Mouse (Mus musculus): ENCODE data around the gene Il17c. TPM values are rescaled to one million over a fixed set of nuclear protein-coding genes. Genes with fewer than 3 reads are reported as not detected.

Gene Il17c
- polyA plus RNA-seq, 1 experiment from 2014 or later: not detected

DNA sequence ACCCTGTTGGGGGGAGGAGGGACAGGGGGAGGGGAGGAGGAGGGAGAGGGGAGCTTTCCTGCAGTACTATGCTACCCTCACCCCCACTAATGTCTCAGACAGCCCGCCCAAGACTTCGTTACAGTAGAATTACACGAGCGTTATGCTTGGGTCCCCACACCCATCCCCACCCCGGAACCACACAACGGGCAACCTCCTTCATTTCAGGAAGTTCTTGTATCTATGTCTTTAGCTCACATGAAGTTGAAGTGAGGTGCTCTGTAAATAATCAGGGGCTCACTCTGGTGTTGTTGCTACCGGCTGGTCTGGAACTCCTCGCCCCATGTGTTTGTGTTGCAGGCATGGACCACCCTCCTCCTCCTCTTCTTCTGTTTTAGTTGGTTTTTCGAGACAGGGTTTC lies 6.3 kb downstream of the Il17c start:
- Histone ChIP-seq H3K27me3 (ENCODE audit: insufficient read depth, low read length) (no peaks in the 10 kb centered on the region), H3K4me2 (replicated peaks; ENCODE audit: low read depth, low read length) (no peak overlapping the region), H3K36me3 (ENCODE audit: insufficient read depth, low read length) (peaks cover 7% of the 10 kb centered on the region; the same call in 1 of the 2 replicates), H3K9ac (replicated peaks; ENCODE audit: low read length) (no peak overlapping the region), H3K4me3 (ENCODE audit: low read length) (no peak overlapping the region), H3K4me1 (ENCODE audit: insufficient read depth, low read length) (peaks cover 41% of the 10 kb centered on the region), H3K27ac (ENCODE audit: low read length) (no peak overlapping the region), H3K9me3 (ENCODE audit: low read length) (no peaks in the 10 kb centered on the region)
- WGBS: 84% methylated on average over 9 of the region's 9 CpGs
- ATAC-seq (ENCODE audit: low FRiP score, low TSS enrichment): no peak

- ATAC-seq (ENCODE audit: low FRiP score, low TSS enrichment): no peak
- Histone ChIP-seq H3K27me3 (ENCODE audit: insufficient read depth, low read length) (no peaks in the 10 kb centered on the region), H3K4me3 (ENCODE audit: low read length) (no peak overlapping the region), H3K36me3 (ENCODE audit: insufficient read depth, low read length) (peaks cover 9% of the 10 kb centered on the region; the same call in 1 of the 2 replicates), H3K9me3 (ENCODE audit: low read length) (no peaks in the 10 kb centered on the region), H3K27ac (ENCODE audit: low read length) (peak overlapping the region; percentile 83), H3K4me1 (ENCODE audit: insufficient read depth, low read length) (peaks cover 30% of the 10 kb centered on the region), H3K9ac (replicated peaks; ENCODE audit: low read length) (peak overlapping the region; percentile 5; the same call in 1 of the 2 replicates), H3K4me2 (replicated peaks; ENCODE audit: low read depth, low read length) (peak overlapping the region; percentile 21)
- whole genome bisulfite sequencing: 68% methylated on average over 10 of the region's 10 CpGs
Observed at GRCm38 (mm10) chr8:122430058-122430636, 8.3 kb downstream of the Il17c start.

DNA sequence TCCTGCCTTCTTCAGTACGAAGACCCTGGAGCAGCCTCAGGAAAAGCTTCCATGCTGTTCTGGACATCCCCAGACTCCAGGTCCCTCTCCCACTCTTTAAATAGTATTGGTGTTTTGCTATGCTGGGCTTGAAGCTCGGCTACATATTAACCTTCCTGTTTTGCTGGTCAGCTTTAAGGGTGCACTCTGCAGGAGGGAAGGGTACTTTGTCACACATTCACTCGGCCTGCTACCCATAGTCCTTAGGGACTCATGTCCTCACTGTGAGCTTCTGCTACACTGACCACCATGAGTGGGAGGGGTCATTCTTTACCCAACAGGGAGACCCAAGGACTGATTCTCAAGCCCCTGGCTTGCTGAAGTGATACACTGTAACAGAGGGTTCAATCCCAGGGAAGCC lies 8.8 kb downstream of the Il17c start:
- H3K27ac ChIP-seq (ENCODE audit: low read length): peak overlapping the region; percentile 83
- H3K9ac ChIP-seq (replicated peaks; ENCODE audit: low read length): no peak overlapping the region
- H3K4me1 ChIP-seq (ENCODE audit: insufficient read depth, low read length): peaks cover 30% of the 10 kb centered on the region
- H3K27me3 ChIP-seq (ENCODE audit: insufficient read depth, low read length): no peaks in the 10 kb centered on the region
- WGBS: 63% methylated on average over 3 of the region's 3 CpGs
- H3K4me3 ChIP-seq (ENCODE audit: low read length): no peak overlapping the region
- H3K36me3 ChIP-seq (ENCODE audit: insufficient read depth, low read length): peaks cover 11% of the 10 kb centered on the region
- ATAC-seq (ENCODE audit: low FRiP score, low TSS enrichment): peak; percentile 77
- H3K9me3 ChIP-seq (ENCODE audit: low read length): no peaks in the 10 kb centered on the region
- peak overlapping the region; percentile 21 for H3K4me2 ChIP-seq (replicated peaks; ENCODE audit: low read depth, low read length)

DNA sequence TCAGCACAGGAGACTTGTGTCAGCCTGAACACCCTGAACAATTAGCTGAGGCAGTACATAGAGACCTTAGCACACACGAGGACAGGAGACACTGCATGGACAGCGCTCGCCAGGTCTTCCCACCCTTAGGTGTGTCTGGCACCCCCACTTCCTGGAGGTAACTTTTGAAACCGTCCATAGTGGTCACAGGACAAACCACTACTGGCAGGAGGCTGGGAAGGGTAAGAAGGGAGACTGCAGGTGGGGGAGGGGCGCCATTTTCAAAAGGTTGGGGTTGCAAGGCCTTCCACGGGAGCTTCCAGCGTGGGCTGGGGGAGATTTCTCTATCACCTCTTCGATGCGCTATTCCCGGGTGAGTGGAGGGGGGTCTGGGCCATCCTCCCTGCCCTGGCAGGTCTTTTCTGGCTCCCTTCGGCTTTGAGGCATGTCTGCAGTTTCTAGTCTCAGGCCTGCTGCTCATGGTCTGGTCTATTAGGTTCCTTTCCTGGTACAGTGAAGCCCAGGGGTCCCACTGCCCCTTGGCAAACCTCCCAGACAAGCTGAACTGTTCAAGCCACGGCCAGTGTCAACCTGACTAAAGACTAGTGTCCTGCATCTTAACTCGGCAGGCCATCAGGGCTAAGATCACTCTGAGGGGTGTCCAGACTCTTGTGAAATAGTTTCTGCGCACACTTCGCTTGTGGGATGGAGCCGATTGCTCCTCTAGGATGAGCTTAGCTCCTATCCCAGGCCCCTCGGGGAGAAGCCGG lies 10.0 kb downstream of the Il17c start:
- Histone ChIP-seq H3K4me1 (ENCODE audit: insufficient read depth, low read length) (peaks cover 30% of the 10 kb centered on the region), H3K9ac (replicated peaks; ENCODE audit: low read length) (peak overlapping the region; percentile 77), H3K27me3 (ENCODE audit: insufficient read depth, low read length) (no peaks in the 10 kb centered on the region), H3K4me3 (ENCODE audit: low read length) (peak overlapping the region; percentile 60), H3K36me3 (ENCODE audit: insufficient read depth, low read length) (peaks cover 13% of the 10 kb centered on the region), H3K27ac (ENCODE audit: low read length) (peak overlapping the region; percentile 79), H3K4me2 (replicated peaks; ENCODE audit: low read depth, low read length) (peak overlapping the region; percentile 87), H3K9me3 (ENCODE audit: low read length) (no peaks in the 10 kb centered on the region)
- 30% methylated on average over 18 of the region's 18 CpGs for WGBS
- ATAC-seq (ENCODE audit: low FRiP score, low TSS enrichment): no peak

DNA sequence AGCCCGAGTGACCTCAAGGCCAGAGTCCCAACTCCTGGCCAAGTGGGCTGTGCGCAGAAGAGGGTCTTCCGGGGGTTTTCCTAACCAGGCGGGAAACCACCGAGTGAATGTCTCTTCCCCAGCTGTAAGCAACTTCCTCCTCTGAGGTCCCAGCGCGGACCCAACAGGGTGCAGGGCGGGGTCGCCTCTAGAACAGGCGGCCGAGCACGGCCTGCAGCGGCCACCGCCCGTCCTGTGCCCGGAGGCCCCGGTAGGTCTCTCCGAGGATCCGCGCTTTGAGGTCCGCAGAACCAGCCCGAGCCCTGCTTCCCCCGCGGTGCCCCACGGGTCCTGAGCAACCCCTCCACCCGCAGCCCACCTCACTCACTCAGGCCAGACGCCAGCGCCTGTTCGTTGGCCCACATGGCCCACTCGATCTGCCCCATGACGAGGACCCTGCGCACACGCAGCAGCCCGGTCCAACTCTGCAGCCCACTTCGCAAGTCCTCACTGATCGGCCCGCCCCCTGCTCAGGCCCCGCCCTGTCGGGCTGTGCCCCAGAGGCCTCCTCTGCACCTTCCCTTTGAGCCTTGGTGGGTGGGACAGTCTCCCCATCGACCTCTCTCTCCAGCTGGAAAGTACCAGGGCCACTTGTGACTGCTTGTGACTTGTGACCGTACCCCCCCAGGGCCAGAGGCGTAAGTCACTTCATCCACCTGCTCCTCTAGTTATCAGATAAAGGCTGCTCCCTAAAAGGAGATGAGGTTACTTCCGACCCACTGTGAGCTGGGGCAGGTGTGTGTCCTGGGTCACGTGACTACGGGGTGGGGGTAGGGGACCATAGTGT lies 10.8 kb downstream of the Il17c start, which contains the start of gene Cyba:
Cyba (minus strand) TSS at position 488 of the 826 bp plus-strand sequence.
- Histone ChIP-seq H3K4me3 (ENCODE audit: low read length) (peak within 1 kb of the TSS; percentile 60), H3K4me1 (ENCODE audit: insufficient read depth, low read length) (peaks cover 31% of the 10 kb centered on the region), H3K27me3 (ENCODE audit: insufficient read depth, low read length) (no peaks in the 10 kb centered on the region), H3K9me3 (ENCODE audit: low read length) (no peaks in the 10 kb centered on the region), H3K27ac (ENCODE audit: low read length) (peak within 1 kb of the TSS; percentile 79), H3K9ac (replicated peaks; ENCODE audit: low read length) (peak within 1 kb of the TSS; percentile 77), H3K36me3 (ENCODE audit: insufficient read depth, low read length) (peaks cover 13% of the 10 kb centered on the region), H3K4me2 (replicated peaks; ENCODE audit: low read depth, low read length) (peak within 1 kb of the TSS; percentile 87)
- ATAC-seq (ENCODE audit: low FRiP score, low TSS enrichment): peak; percentile 83
- 3% methylated on average over 44 of the region's 45 CpGs for WGBS

- 69% methylated on average over 11 of the region's 11 CpGs for WGBS
Observed at GRCm38 (mm10) chr8:122433269-122433905, 11.6 kb downstream of the Il17c start.

GRCm38 (mm10) chr8:122435375-122435774 lies 13.6 kb downstream of the Il17c start:
- ATAC-seq (ENCODE audit: low FRiP score, low TSS enrichment): no peak
- H3K27me3 ChIP-seq (ENCODE audit: insufficient read depth, low read length): no peaks in the 10 kb centered on the region
- H3K36me3 ChIP-seq (ENCODE audit: insufficient read depth, low read length): peaks cover 13% of the 10 kb centered on the region
- no peaks in the 10 kb centered on the region for H3K9me3 ChIP-seq (ENCODE audit: low read length)
- no peak overlapping the region for H3K4me3 ChIP-seq (ENCODE audit: low read length)
- H3K27ac ChIP-seq (ENCODE audit: low read length): no peak overlapping the region
- 93% methylated on average over 6 of the region's 6 CpGs for WGBS
- H3K4me2 ChIP-seq (replicated peaks; ENCODE audit: low read depth, low read length): no peak overlapping the region
- no peak overlapping the region for H3K9ac ChIP-seq (replicated peaks; ENCODE audit: low read length)
- H3K4me1 ChIP-seq (ENCODE audit: insufficient read depth, low read length): peaks cover 31% of the 10 kb centered on the region

More at GRCm38 (mm10) chr8:122433269-122433905, 11.6 kb downstream of the Il17c start:
- H3K9me3 ChIP-seq (ENCODE audit: low read length): no peaks in the 10 kb centered on the region
- peaks cover 13% of the 10 kb centered on the region for H3K36me3 ChIP-seq (ENCODE audit: insufficient read depth, low read length)
- H3K4me2 ChIP-seq (replicated peaks; ENCODE audit: low read depth, low read length): peak overlapping the region; percentile 87; the same call in 1 of the 2 replicates
- peak overlapping the region; percentile 79 for H3K27ac ChIP-seq (ENCODE audit: low read length)
- H3K9ac ChIP-seq (replicated peaks; ENCODE audit: low read length): peak overlapping the region; percentile 77
- no peaks in the 10 kb centered on the region for H3K27me3 ChIP-seq (ENCODE audit: insufficient read depth, low read length)
- ATAC-seq (ENCODE audit: low FRiP score, low TSS enrichment): peak; percentile 32
- H3K4me1 ChIP-seq (ENCODE audit: insufficient read depth, low read length): peaks cover 38% of the 10 kb centered on the region
- no peak overlapping the region; the same call in 1 of the 2 replicates for H3K4me3 ChIP-seq (ENCODE audit: low read length)

DNA sequence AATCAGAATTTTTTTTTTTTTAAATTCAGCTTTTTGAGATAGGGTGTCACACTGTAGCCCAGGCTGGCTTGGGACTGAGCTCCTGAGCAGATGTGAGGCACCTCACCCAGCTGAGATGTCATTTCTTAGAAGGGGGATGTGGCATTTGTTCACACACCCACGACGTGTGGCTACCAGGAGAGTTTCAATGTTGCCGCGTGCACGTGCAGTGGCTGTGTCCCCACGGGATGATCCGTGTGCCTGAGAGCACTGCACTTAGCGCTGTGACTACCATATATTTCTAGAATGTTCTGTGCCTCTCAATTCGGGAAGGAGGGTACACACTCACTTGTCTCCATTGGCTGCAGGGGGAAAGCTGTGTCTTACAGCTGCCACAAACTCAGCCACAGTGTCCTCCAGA lies 14.3 kb downstream of the Il17c start:
- H3K9me3 ChIP-seq (ENCODE audit: low read length): no peaks in the 10 kb centered on the region
- no peak overlapping the region for H3K9ac ChIP-seq (replicated peaks; ENCODE audit: low read length)
- no peaks in the 10 kb centered on the region for H3K27me3 ChIP-seq (ENCODE audit: insufficient read depth, low read length)
- peaks cover 13% of the 10 kb centered on the region for H3K36me3 ChIP-seq (ENCODE audit: insufficient read depth, low read length)
- no peak overlapping the region for H3K27ac ChIP-seq (ENCODE audit: low read length)
- 91% methylated on average over 9 of the region's 9 CpGs for WGBS
- H3K4me1 ChIP-seq (ENCODE audit: insufficient read depth, low read length): peaks cover 28% of the 10 kb centered on the region
- no peak overlapping the region for H3K4me2 ChIP-seq (replicated peaks; ENCODE audit: low read depth, low read length)
- no peak for ATAC-seq (ENCODE audit: low FRiP score, low TSS enrichment)
- no peak overlapping the region for H3K4me3 ChIP-seq (ENCODE audit: low read length)

- Histone ChIP-seq H3K4me3 (ENCODE audit: low read length) (no peak overlapping the region), H3K9me3 (ENCODE audit: low read length) (no peaks in the 10 kb centered on the region), H3K4me2 (replicated peaks; ENCODE audit: low read depth, low read length) (no peak overlapping the region), H3K36me3 (ENCODE audit: insufficient read depth, low read length) (peaks cover 13% of the 10 kb centered on the region), H3K9ac (replicated peaks; ENCODE audit: low read length) (no peak overlapping the region), H3K27ac (ENCODE audit: low read length) (no peak overlapping the region), H3K4me1 (ENCODE audit: insufficient read depth, low read length) (peaks cover 22% of the 10 kb centered on the region), H3K27me3 (ENCODE audit: insufficient read depth, low read length) (no peaks in the 10 kb centered on the region)
- 79% methylated on average over 20 of the region's 20 CpGs for WGBS
- ATAC-seq (ENCODE audit: low FRiP score, low TSS enrichment): no peak
Observed at GRCm38 (mm10) chr8:122436586-122437125, 14.8 kb downstream of the Il17c start.

Data from kidney, embryonic 16.5 days (tissue).